Mouse (Mus musculus) CH12.LX (cell line): Measurements from ENCODE around the gene Nol3. TPM values are rescaled to one million over a fixed set of nuclear protein-coding genes. Genes with fewer than 3 reads are reported as not detected.

Experiments used
- DNase-seq: peaks from one replicate; pipeline ENCODE4 v3.0.0-alpha.2; 2013; ENCODE audit errors: extremely low read depth
- H3K27ac ChIP-seq: 2 replicates; pipeline ENCODE4 v1.5.1; 2012; ENCODE audit warnings: low read depth, mild to moderate bottlenecking, control low read depth, moderate library complexity; ENCODE audit not compliant: insufficient read depth
- H3K27me3 ChIP-seq: replicated peaks from 2 replicates; pipeline ENCODE3; 2012; ENCODE audit warnings: inconsistent platforms
- H3K36me3 ChIP-seq, 2 experiments: replicated peaks in 1 of 2; 2 replicates each; pipeline versions ENCODE3 to v1.6.1; 2012; ENCODE audit warnings: inconsistent platforms in 1 of 2, low read length in 1 of 2, mild to moderate bottlenecking in 1 of 2, mixed read lengths in 1 of 2, moderate library complexity in 1 of 2; ENCODE audit not compliant: control insufficient read depth in 1 of 2, insufficient read depth in 1 of 2
- H3K4me1 ChIP-seq, 2 experiments: 2 replicates each; pipeline ENCODE4 v1.6.1; 2012; ENCODE audit warnings: inconsistent platforms in 1 of 2, moderate library complexity in 1 of 2; ENCODE audit not compliant: insufficient read depth in 2 of 2, control insufficient read depth in 1 of 2
- H3K4me2 ChIP-seq: 2 replicates; pipeline ENCODE4 v1.6.1; 2012; ENCODE audit warnings: low read depth, mild to moderate bottlenecking, control low read depth; ENCODE audit not compliant: poor library complexity, insufficient read depth, severe bottlenecking
- H3K4me3 ChIP-seq, 3 experiments: fragments of 150-350 bp in 1 of 3; sonication (generic) in 1 of 3; replicated peaks in 1 of 3; 2 replicates each; pipeline versions ENCODE3 to v1.5.1; 2011 to 2012; ENCODE audit warnings: low read depth in 2 of 3, low read length in 2 of 3, mild to moderate bottlenecking in 2 of 3, moderate library complexity in 2 of 3, control low read depth in 1 of 3, improper control_type of control experiment in 1 of 3, inconsistent platforms in 1 of 3, mixed read lengths in 1 of 3; ENCODE audit not compliant: poor library complexity in 1 of 3
- H3K79me2 ChIP-seq: replicated peaks from 2 replicates; pipeline ENCODE4 v1.6.1; 2012; ENCODE audit warnings: mild to moderate bottlenecking, moderate library complexity; ENCODE audit not compliant: control insufficient read depth, poor library complexity, insufficient read depth, severe bottlenecking; ENCODE audit errors: extremely low read depth
- H3K9ac ChIP-seq: 2 replicates; pipeline ENCODE4 v1.6.1; 2012; ENCODE audit warnings: low read depth, mild to moderate bottlenecking, control low read depth, moderate library complexity; ENCODE audit not compliant: insufficient read depth
- H3K9me3 ChIP-seq: replicated peaks from 2 replicates; pipeline ENCODE3; 2012; ENCODE audit warnings: low read length, inconsistent platforms, mixed read lengths
- CHD1 ChIP-seq: IDR thresholded peaks from 2 replicates; pipeline ENCODE4 v1.6.1; 2012; ENCODE audit warnings: low read depth, low read length, improper control_type of control experiment, inconsistent platforms
- CHD2 ChIP-seq: IDR thresholded peaks from 2 replicates; pipeline ENCODE4 v1.6.1; 2011; ENCODE audit warnings: low read length, improper control_type of control experiment
- CTCF ChIP-seq, 2 experiments: IDR thresholded peaks in 1 of 2; conservative IDR thresholded peaks in 1 of 2; 2 replicates each; pipeline ENCODE4 v1.5.1; 2011 to 2012; ENCODE audit warnings: low read depth in 2 of 2, low read length in 2 of 2, improper control_type of control experiment in 1 of 2, inconsistent platforms in 1 of 2, mild to moderate bottlenecking in 1 of 2, moderate library complexity in 1 of 2
- E2F4 ChIP-seq: IDR thresholded peaks from 2 replicates; pipeline ENCODE4 v1.6.1; 2011; ENCODE audit warnings: low read depth, low read length, improper control_type of control experiment; ENCODE audit not compliant: insufficient replicate concordance
- ELF1 ChIP-seq: IDR thresholded peaks from 2 replicates; pipeline ENCODE4 v1.6.1; 2014; ENCODE audit warnings: low read depth, mild to moderate bottlenecking, inconsistent platforms, low read length, improper control_type of control experiment
- ETS1 ChIP-seq: conservative IDR thresholded peaks from 2 replicates; pipeline ENCODE4 v1.6.1; 2012; ENCODE audit warnings: low read depth, mild to moderate bottlenecking, inconsistent platforms, low read length, improper control_type of control experiment, moderate library complexity
- GABPA ChIP-seq: IDR thresholded peaks from 2 replicates; pipeline ENCODE4 v1.6.1; 2012; ENCODE audit warnings: low read depth, low read length, improper control_type of control experiment, inconsistent platforms; ENCODE audit not compliant: insufficient replicate concordance
- HCFC1 ChIP-seq: IDR thresholded peaks from 2 replicates; pipeline ENCODE4 v1.6.1; 2012; ENCODE audit warnings: low read depth, mild to moderate bottlenecking, inconsistent platforms, low read length, improper control_type of control experiment
- IRF4 ChIP-seq: IDR thresholded peaks from 2 replicates; pipeline ENCODE4 v1.6.1; 2014; ENCODE audit warnings: low read depth, mild to moderate bottlenecking, inconsistent platforms, low read length, improper control_type of control experiment
- JUN ChIP-seq: IDR thresholded peaks from 2 replicates; pipeline ENCODE4 v1.6.1; 2011; ENCODE audit warnings: low read depth, mild to moderate bottlenecking, low read length, improper control_type of control experiment, moderate library complexity; ENCODE audit not compliant: insufficient read depth
- JUND ChIP-seq: conservative IDR thresholded peaks from 2 replicates; pipeline ENCODE4 v1.6.1; 2011; ENCODE audit warnings: low read depth, low read length, improper control_type of control experiment
- MAFK ChIP-seq: IDR thresholded peaks from 2 replicates; pipeline ENCODE4 v1.6.1; 2011; ENCODE audit warnings: low read length, improper control_type of control experiment; ENCODE audit not compliant: insufficient replicate concordance
- MYC ChIP-seq: IDR thresholded peaks from 2 replicates; pipeline ENCODE4 v1.6.1; 2011; ENCODE audit warnings: low read depth, mild to moderate bottlenecking, improper control_type of control experiment, low read length
- POLR2A ChIP-seq: IDR thresholded peaks from 2 replicates; pipeline ENCODE4 v1.6.1; 2011; ENCODE audit warnings: low read depth, mild to moderate bottlenecking, improper control_type of control experiment, low read length
- POLR2AphosphoS2 ChIP-seq: IDR thresholded peaks from 2 replicates; pipeline ENCODE4 v1.6.1; 2011; ENCODE audit warnings: low read depth, low read length, improper control_type of control experiment
- RAD21 ChIP-seq: IDR thresholded peaks from 2 replicates; pipeline ENCODE4 v1.6.1; 2011; ENCODE audit warnings: low read depth, mild to moderate bottlenecking, low read length, improper control_type of control experiment, moderate library complexity
- SIN3A ChIP-seq: IDR thresholded peaks from 2 replicates; pipeline ENCODE4 v1.6.1; 2012; ENCODE audit warnings: low read length, improper control_type of control experiment, inconsistent platforms
- TBP ChIP-seq: conservative IDR thresholded peaks from 2 replicates; pipeline ENCODE4 v1.6.1; 2011; ENCODE audit warnings: low read depth, low read length, improper control_type of control experiment
- TCF12 ChIP-seq: IDR thresholded peaks from 2 replicates; pipeline ENCODE4 v1.6.1; 2014; ENCODE audit warnings: low read depth, mild to moderate bottlenecking, inconsistent platforms, low read length, improper control_type of control experiment
- UBTF ChIP-seq: IDR thresholded peaks from 2 replicates; pipeline ENCODE4 v1.6.1; 2012; ENCODE audit warnings: low read depth, mild to moderate bottlenecking, inconsistent platforms, low read length, improper control_type of control experiment, moderate library complexity
- USF1 ChIP-seq: IDR thresholded peaks from 2 replicates; pipeline ENCODE4 v1.6.1; 2014; ENCODE audit warnings: low read depth, mild to moderate bottlenecking, inconsistent platforms, low read length, improper control_type of control experiment
- USF2 ChIP-seq: conservative IDR thresholded peaks from 2 replicates; pipeline ENCODE4 v1.6.1; 2011; ENCODE audit warnings: low read depth, low read length, improper control_type of control experiment
- ZC3H11A ChIP-seq: IDR thresholded peaks from 2 replicates; pipeline ENCODE4 v1.6.1; 2012; ENCODE audit warnings: low read depth, mild to moderate bottlenecking, inconsistent platforms, low read length, improper control_type of control experiment
- ZMIZ1 ChIP-seq: IDR thresholded peaks from 2 replicates; pipeline ENCODE4 v1.6.1; 2012; ENCODE audit warnings: low read depth, mild to moderate bottlenecking, inconsistent platforms, low read length, improper control_type of control experiment
- ZNF384 ChIP-seq: IDR thresholded peaks from 2 replicates; pipeline ENCODE4 v1.6.1; 2012; ENCODE audit warnings: low read depth, low read length, improper control_type of control experiment, inconsistent platforms
- dilution Hi-C: fragments of 300-500 bp; cut with MboI; formaldehyde crosslinking; loops from 2 replicates; pipeline ENCODE4 v1.14.3; 2020; ENCODE audit warnings: low sequenced_read_pairs; ENCODE audit not compliant: extremely low pct_unique_long_range_greater_than_20kb, extremely low pct_ligation_motif_present
- in situ Hi-C: fragments of 300-500 bp; cut with MboI; formaldehyde crosslinking; loops from 3 replicates; pipeline ENCODE4 v1.14.3; 2019; ENCODE audit warnings: low sequenced_read_pairs, low pct_ligation_motif_present, low pct_unique_long_range_greater_than_20kb, mixed read lengths
- polyA plus RNA-seq: library from polyadenylated mRNA; unstranded; fragments of >175 nt; gene quantifications from 2 replicates; pipeline ENCODE4 v1.2.1, GENCODE M21; 2012; ENCODE audit warnings: low read depth; ENCODE audit not compliant: insufficient read length
- total RNA-seq, 2 experiments: library from RNA; depleted of rRNA; stranded (reverse); fragments of 300-350 nt in 1 of 2; fragments of >200 nt in 1 of 2; gene quantifications; 2 replicates each; pipeline ENCODE4 v1.2.3; 2012 to 2014

Nol3 gene
- total and polyA plus RNA-seq, 3 experiments, result 0.31 to 0.34 TPM; not detected in 1

- Histone ChIP-seq H3K4me1 (peaks cover 10 to 75% of the 10 kb centered on the region in 2 experiments), H3K27me3 (no peaks in the 10 kb centered on the region), H3K4me2 (no peak overlapping the region), H3K79me2 (peaks cover 26% of the 10 kb centered on the region), H3K4me3 (no peak overlapping the region), H3K36me3 (peaks cover 46 to 62% of the 10 kb centered on the region in 2 experiments), H3K9me3 (no peaks in the 10 kb centered on the region), H3K9ac (no peak overlapping the region), H3K27ac (no peak overlapping the region)
- in situ Hi-C loops, result no loop called here
- dilution Hi-C loops, result no loop called here
- DNase-seq, result no peak
- TF ChIP-seq ELF1 (no peak), ZC3H11A (no peak), ZMIZ1 (no peak), USF2 (no peak), MYC (no peak), ETS1 (no peak), POLR2A (no peak), E2F4 (no peak), CHD2 (no peak), SIN3A (no peak)
These were observed 24.0 kb downstream of the Nol3 start for GRCm38 (mm10) chr8:105299962-105300361.

- Histone ChIP-seq H3K27me3 (no peaks in the 10 kb centered on the region), H3K36me3 (peaks cover 76 to 95% of the 10 kb centered on the region in 2 experiments), H3K4me3 (no peak overlapping the region), H3K9me3 (no peaks in the 10 kb centered on the region), H3K79me2 (peaks cover 17% of the 10 kb centered on the region), H3K4me2 (no peak overlapping the region), H3K4me1 (peaks cover 4 to 74% of the 10 kb centered on the region in 2 experiments), H3K9ac (no peak overlapping the region), H3K27ac (no peak overlapping the region)
- dilution Hi-C loops (no loop called here), in situ Hi-C loops (no loop called here)
- DNase-seq, result no peak
- peak; percentile 64; the same call in 1 of the 2 replicates for TF ChIP-seq MAFK
- no peak for TF ChIP-seq JUN
- TF ChIP-seq, all 38 proteins: peak for 1
These were observed 27.5 kb downstream of the Nol3 start for GRCm38 (mm10) chr8:105303396-105303795.

DNA sequence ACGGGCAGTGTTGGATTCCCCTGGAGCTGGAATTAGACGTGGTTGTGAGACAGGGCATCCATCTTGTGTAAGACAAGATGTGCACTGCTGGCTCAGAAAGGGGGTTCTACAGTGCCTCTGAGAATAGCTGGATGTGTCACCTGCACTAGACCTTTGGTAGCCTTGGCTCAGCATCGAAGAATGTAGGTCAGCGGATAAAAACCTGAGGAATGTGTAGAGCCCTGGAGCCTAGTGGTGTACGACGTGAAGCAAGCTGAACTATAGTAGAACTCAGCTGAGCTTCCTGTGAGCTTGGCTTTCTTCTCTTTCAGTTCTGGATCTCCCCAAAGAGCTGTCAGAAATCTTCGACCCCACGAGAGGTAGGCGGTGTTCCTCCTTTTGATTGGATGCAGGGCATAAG lies 27.9 kb downstream of the Nol3 start:
- Histone ChIP-seq H3K4me1 (peaks cover 4 to 70% of the 10 kb centered on the region in 2 experiments), H3K79me2 (peaks cover 13% of the 10 kb centered on the region), H3K4me2 (no peak overlapping the region), H3K27me3 (no peaks in the 10 kb centered on the region), H3K27ac (no peak overlapping the region), H3K36me3 (peaks cover 81 to 95% of the 10 kb centered on the region in 2 experiments), H3K4me3 (no peak overlapping the region), H3K9ac (no peak overlapping the region), H3K9me3 (no peaks in the 10 kb centered on the region)
- DNase-seq, result no peak
- dilution Hi-C loops (no loop called here), in situ Hi-C loops (no loop called here)
- TF ChIP-seq UBTF (no peak), RAD21 (no peak), USF1 (no peak), HCFC1 (no peak), TBP (no peak), ZNF384 (no peak), JUN (no peak), E2F4 (no peak), ZC3H11A (no peak), IRF4 (no peak), POLR2AphosphoS2 (no peak), SIN3A (no peak), TCF12 (no peak), JUND (no peak), MYC (no peak), GABPA (no peak), CTCF (conservative IDR thresholded peaks at IDR 0.05 in 1 of 2, IDR thresholded peaks at IDR 0.05 in 1 of 2; ENCODE audit: low read depth in 2 of 2, low read length in 2 of 2) (no peak), CHD1 (no peak)
